ENCODE assay signal across 9 mouse cellular contexts in genomic region chr1:170908341-170908740, GRCm38 (mm10). TPM values are rescaled to one million over a fixed set of nuclear protein-coding genes. Genes with fewer than 3 reads are reported as not detected.
A peak's percentile ranks its signal among the peaks of the same experiment; 100 is the strongest.
DNase-seq lines count a peak whose midpoint lies in the region; ATAC-seq and TF ChIP-seq lines count a peak whose summit lies in the region.
"Had no signal": no experiment of that assay in that cellular context is flagged by ENCODE, and none has a peak within 500 bp of the region (broad histone marks: within the 10 kb centered on the region; RNA-seq: fewer than 3 reads in every experiment).

No protein-coding gene starts in this region.

- peaks cover 83% of the 10 kb centered on the region for H3K27me3 ChIP-seq in heart, embryonic 12.5 days (replicated peaks)
- H3K27me3 ChIP-seq in embryonic facial prominence, embryonic 14.5 days (replicated peaks; ENCODE audit: control insufficient read depth, insufficient read depth, low read length): peaks cover 43% of the 10 kb centered on the region
- H3K27me3 ChIP-seq in limb, embryonic 13.5 days: peaks cover 71% of the 10 kb centered on the region
- H3K27me3 ChIP-seq: CH12.LX had no signal

- no peaks in the 10 kb centered on the region for H3K36me3 ChIP-seq in heart, embryonic 12.5 days
- no peaks in the 10 kb centered on the region for H3K36me3 ChIP-seq in ES-E14 (ENCODE audit: control insufficient read depth, insufficient read depth, low read length, poor library complexity, severe bottlenecking)
- no peaks in the 10 kb centered on the region for H3K36me3 ChIP-seq in embryonic facial prominence, embryonic 14.5 days (ENCODE audit: control insufficient read depth, insufficient read depth, low read length)
- H3K36me3 ChIP-seq in limb, embryonic 13.5 days: no peaks in the 10 kb centered on the region

- DNase-seq in heart, adult 8-10 months (ENCODE audit: low spot score): no peak
- DNase-seq in ES-E14 (ENCODE audit: low read depth, low spot score): no peak
- DNase-seq in embryonic facial prominence, embryonic 14.5 days (ENCODE audit: low spot score): no peak
- DNase-seq in retina, embryonic 14.5 days (ENCODE audit: low spot score): peak; percentile 30
- DNase-seq in thymus, postnatal 36 days: no peak

- ATAC-seq in heart, embryonic 12.5 days (ENCODE audit: insufficient number of reproducible peaks, low FRiP score): 0 out of 2 replicates have a peak, but pooled peaks have one; percentile 40
- ATAC-seq in embryonic facial prominence, embryonic 14.5 days (ENCODE audit: low read depth): no peak
- ATAC-seq in limb, embryonic 13.5 days (ENCODE audit: low FRiP score, low read depth): 0 out of 2 replicates have a peak, but pooled peaks have one; percentile 13
- no peak for ATAC-seq in CD4-positive, CD25-positive, alpha-beta regulatory T cell, adult 4 months

- peak overlapping the region; percentile 92 for H3K4me2 ChIP-seq in heart, embryonic 12.5 days
- H3K4me2 ChIP-seq in embryonic facial prominence, embryonic 14.5 days (ENCODE audit: low read depth, low read length): peak overlapping the region; percentile 91
- H3K4me2 ChIP-seq in limb, embryonic 13.5 days (replicated peaks): peak overlapping the region; percentile 97

- no peak overlapping the region for H3K27ac ChIP-seq in heart, embryonic 12.5 days (ENCODE audit: poor library complexity, severe bottlenecking)
- H3K27ac ChIP-seq in ES-E14 (ENCODE audit: insufficient read depth, low read depth, low read length, poor library complexity, severe bottlenecking): no peak overlapping the region
- H3K27ac ChIP-seq in embryonic facial prominence, embryonic 14.5 days (replicated peaks; ENCODE audit: low read depth, low read length): no peak overlapping the region
- H3K27ac ChIP-seq in limb, embryonic 13.5 days: no peak overlapping the region

- 4% methylated on average over 21 of the region's 21 CpGs for WGBS in heart, embryonic 12.5 days
- WGBS in embryonic facial prominence, embryonic 14.5 days: 5% methylated on average over 20 of the region's 21 CpGs
- WGBS in limb, embryonic 13.5 days: 6% methylated on average over 21 of the region's 21 CpGs

- peaks cover 16% of the 10 kb centered on the region for H3K4me1 ChIP-seq in heart, embryonic 12.5 days (replicated peaks)
- peaks cover 2% of the 10 kb centered on the region in 2 experiments; a peak in 1 of 4 replicates for H3K4me1 ChIP-seq in ES-E14 (ENCODE audit: control insufficient read depth in 2 of 2, insufficient read depth in 2 of 2, low read length in 2 of 2, poor library complexity in 1 of 2)
- H3K4me1 ChIP-seq in embryonic facial prominence, embryonic 14.5 days (ENCODE audit: control insufficient read depth, insufficient read depth, low read length): peaks cover 5% of the 10 kb centered on the region; the same call in 1 of the 2 replicates
- H3K4me1 ChIP-seq in limb, embryonic 13.5 days: peaks cover 14% of the 10 kb centered on the region

- no peaks in the 10 kb centered on the region for H3K9me3 ChIP-seq in heart, embryonic 12.5 days (replicated peaks)
- no peaks in the 10 kb centered on the region for H3K9me3 ChIP-seq in ES-E14 (ENCODE audit: control insufficient read depth, insufficient read depth, low read depth, low read length)
- no peaks in the 10 kb centered on the region for H3K9me3 ChIP-seq in embryonic facial prominence, embryonic 14.5 days (ENCODE audit: control insufficient read depth, low read length)
- H3K9me3 ChIP-seq in limb, embryonic 13.5 days: no peaks in the 10 kb centered on the region

- peak overlapping the region; percentile 56 for H3K4me3 ChIP-seq in heart, embryonic 12.5 days
- peak overlapping the region; percentile 61 to 68 for H3K4me3 ChIP-seq in ES-E14 (ENCODE audit: insufficient read depth in 1 of 2, low read depth in 1 of 2, low read length in 2 of 2, poor library complexity in 1 of 2, severe bottlenecking in 1 of 2)
- peak overlapping the region; percentile 53 for H3K4me3 ChIP-seq in embryonic facial prominence, embryonic 14.5 days (ENCODE audit: low read depth, low read length)
- H3K4me3 ChIP-seq in limb, embryonic 13.5 days: peak overlapping the region; percentile 48

- in situ Hi-C loops in ES-E14 (cut with MboI; ENCODE audit: low sequenced_read_pairs in 2 of 2, unreplicated experiment in 2 of 2): no loop called here

- H3K9ac ChIP-seq in heart, embryonic 12.5 days: peak overlapping the region; percentile 58; the same call in 1 of the 2 replicates
- no peak overlapping the region for H3K9ac ChIP-seq in ES-E14 (ENCODE audit: insufficient read depth, low read depth, low read length, poor library complexity, severe bottlenecking)
- H3K9ac ChIP-seq in embryonic facial prominence, embryonic 14.5 days (ENCODE audit: low read depth, low read length): peak overlapping the region; percentile 45
- peak overlapping the region; percentile 62 for H3K9ac ChIP-seq in limb, embryonic 13.5 days

TF ChIP-seq in ES-E14, 5 proteins besides CTCF, POLR2A, EP300 and RAD21:
- TF ChIP-seq CHD2 (IDR thresholded peaks at IDR 0.05; ENCODE audit: low read depth, low read length): no peak
- no peak for TF ChIP-seq ZNF384 (IDR thresholded peaks at IDR 0.05; ENCODE audit: low read depth, low read length)
- TF ChIP-seq MAFK (IDR thresholded peaks at IDR 0.05; ENCODE audit: insufficient read depth, low read depth, low read length): no peak
- no peak for TF ChIP-seq HCFC1 (IDR thresholded peaks at IDR 0.05; ENCODE audit: borderline replicate concordance, insufficient read depth, low read length)
- no peak for TF ChIP-seq ZC3H11A (IDR thresholded peaks at IDR 0.05; ENCODE audit: borderline replicate concordance, low read depth, low read length)

RNA-seq across cellular contexts. Expression of gene Fcrlb, which starts 4.4 kb away (rescaled TPM):
- not detected in 2 replicates for polyA plus RNA-seq in heart, embryonic 12.5 days (2016; fragmentation: Nextera tagmentation; extraction: Ambion mirVana)
- total RNA-seq in heart, adult 8-10 months (2022): not detected
- total RNA-seq in ES-E14 (2012; rRNA removed): 0.16 TPM in 1 of 2 replicates, not detected in the other
- not detected in 2 replicates for polyA plus RNA-seq in embryonic facial prominence, embryonic 14.5 days (2014; fragmentation: Nextera tagmentation; extraction: Ambion mirVana)
- polyA plus RNA-seq in limb, embryonic 13.5 days (2015; fragmentation: Nextera tagmentation; extraction: Ambion mirVana): 0.11 TPM in 1 of 2 replicates, not detected in the other
- not detected for polyA plus RNA-seq in CD4-positive, CD25-positive, alpha-beta regulatory T cell, adult 4 months (2017; shearing (Covaris generic))
- total RNA-seq: CH12.LX had no signal

RNA-seq across cellular contexts. Expression of gene Fcrla, which starts 19.0 kb away (rescaled TPM):
- 0.26 TPM in 1 of 2 replicates, not detected in the other for polyA plus RNA-seq in heart, embryonic 12.5 days (2016; fragmentation: Nextera tagmentation; extraction: Ambion mirVana)
- 1 to 10 TPM in 1 of 4 experiments, under 1 TPM in 2, not detected in 1; 0.75 to 1.1 (median 0.86) TPM for total RNA-seq in heart, adult 8-10 months (2022)
- not detected in 2 replicates for total RNA-seq in ES-E14 (2012; rRNA removed)
- not detected in 2 replicates for polyA plus RNA-seq in embryonic facial prominence, embryonic 14.5 days (2014; fragmentation: Nextera tagmentation; extraction: Ambion mirVana)
- polyA plus RNA-seq in limb, embryonic 13.5 days (2015; fragmentation: Nextera tagmentation; extraction: Ambion mirVana): not detected in 2 replicates
- 1 to 10 TPM in 1 of 2 experiments, under 1 TPM in 1; 0.52 to 3.9 TPM for polyA plus RNA-seq in CD4-positive, CD25-positive, alpha-beta regulatory T cell, adult 4 months (2017; shearing (Covaris generic))

RNA-seq across cellular contexts. Expression of gene Dusp12, which starts 23.0 kb away (rescaled TPM):
- 28.4 and 28.8 TPM in 2 replicates for polyA plus RNA-seq in heart, embryonic 12.5 days (2016; fragmentation: Nextera tagmentation; extraction: Ambion mirVana)
- total RNA-seq in heart, adult 8-10 months (2022): 1 to 10 TPM; 7.6 to 8.9 (median 8.3) TPM
- 35.0 and 47.6 TPM in 2 replicates for total RNA-seq in ES-E14 (2012; rRNA removed)
- 43.7 and 44.7 TPM in 2 replicates for polyA plus RNA-seq in embryonic facial prominence, embryonic 14.5 days (2014; fragmentation: Nextera tagmentation; extraction: Ambion mirVana)
- 50.5 and 56.6 TPM in 2 replicates for polyA plus RNA-seq in limb, embryonic 13.5 days (2015; fragmentation: Nextera tagmentation; extraction: Ambion mirVana)
- 10 to 100 TPM; 14.8 to 16.1 TPM for polyA plus RNA-seq in CD4-positive, CD25-positive, alpha-beta regulatory T cell, adult 4 months (2017; shearing (Covaris generic))

RNA-seq across cellular contexts. Expression of gene Gm26620, which starts 23.5 kb away (rescaled TPM):
- polyA plus RNA-seq in heart, embryonic 12.5 days (2016; fragmentation: Nextera tagmentation; extraction: Ambion mirVana): 0.43 and 0.62 TPM in 2 replicates
- total RNA-seq in heart, adult 8-10 months (2022): under 1 TPM in 3 of 4 experiments, not detected in 1; 0.44 to 0.68 (median 0.57) TPM
- total RNA-seq in ES-E14 (2012; rRNA removed): 2.8 and 3.5 TPM in 2 replicates
- 1.1 and 1.5 TPM in 2 replicates for polyA plus RNA-seq in embryonic facial prominence, embryonic 14.5 days (2014; fragmentation: Nextera tagmentation; extraction: Ambion mirVana)
- polyA plus RNA-seq in limb, embryonic 13.5 days (2015; fragmentation: Nextera tagmentation; extraction: Ambion mirVana): 1.1 and 1.8 TPM in 2 replicates
- not detected for polyA plus RNA-seq in CD4-positive, CD25-positive, alpha-beta regulatory T cell, adult 4 months (2017; shearing (Covaris generic))

RNA-seq across cellular contexts. Expression of gene Atf6, which starts 40.8 kb away (rescaled TPM):
- polyA plus RNA-seq in heart, embryonic 12.5 days (2016; fragmentation: Nextera tagmentation; extraction: Ambion mirVana): 15.0 and 16.7 TPM in 2 replicates
- total RNA-seq in heart, adult 8-10 months (2022): 10 to 100 TPM; 70.6 to 81.4 (median 76.4) TPM
- 33.2 and 39.0 TPM in 2 replicates for total RNA-seq in ES-E14 (2012; rRNA removed)
- 10.8 and 11.7 TPM in 2 replicates for polyA plus RNA-seq in embryonic facial prominence, embryonic 14.5 days (2014; fragmentation: Nextera tagmentation; extraction: Ambion mirVana)
- polyA plus RNA-seq in limb, embryonic 13.5 days (2015; fragmentation: Nextera tagmentation; extraction: Ambion mirVana): 7.8 and 8.2 TPM in 2 replicates
- 1 to 10 TPM; 5.8 to 8.8 TPM for polyA plus RNA-seq in CD4-positive, CD25-positive, alpha-beta regulatory T cell, adult 4 months (2017; shearing (Covaris generic))

Comparison
In these comparisons a context has a peak if more than half of its experiments do, and no peak if none do; other contexts are left out.
1. ATAC-seq: peak in heart, embryonic 12.5 days (single experiment) and limb, embryonic 13.5 days (single experiment); none in embryonic facial prominence, embryonic 14.5 days (single experiment) and CD4-positive, CD25-positive, alpha-beta regulatory T cell, adult 4 months (single experiment).
2. Peak in every context shown above with its lines, with median percentiles within 50 percentile points of each other: H3K4me2 ChIP-seq and H3K4me3 ChIP-seq.